Mouse (Mus musculus): Measurements from ENCODE around the gene Dazap2. TPM values are rescaled to one million over a fixed set of nuclear protein-coding genes. Genes with fewer than 3 reads are reported as not detected.

Gene Dazap2
- total and polyA plus RNA-seq, 3 experiments: 100 to 341 (median 233) TPM

- Histone ChIP-seq H3K79me2 (ENCODE audit: control insufficient read depth, insufficient read depth, low read length, poor library complexity) (peaks cover 12% of the 10 kb centered on the region), H3K9ac (ENCODE audit: control insufficient read depth, low read depth, low read length, poor library complexity, severe bottlenecking) (peak overlapping the region; percentile 90), H3K27me3 (ENCODE audit: control insufficient read depth in 1 of 2, insufficient read depth in 2 of 2, low read length in 2 of 2) (no peaks in the 10 kb centered on the region), H3K4me3 (ENCODE audit: control insufficient read depth in 1 of 2, insufficient read depth in 1 of 2, low read depth in 2 of 2, low read length in 2 of 2) (peak overlapping the region; percentile 87 to 89), H3K9me3 (replicated peaks; ENCODE audit: insufficient read depth, low read length) (no peaks in the 10 kb centered on the region), H3K36me3 (ENCODE audit: control insufficient read depth in 1 of 2, insufficient read depth in 2 of 2, low read length in 2 of 2) (peaks cover 8 to 17% of the 10 kb centered on the region in 2 experiments), H3K4me1 (ENCODE audit: control insufficient read depth in 1 of 2, insufficient read depth in 2 of 2, low read length in 2 of 2) (peaks cover 0 to 12% of the 10 kb centered on the region in 2 experiments; a peak in 2 of 4 replicates), H3K27ac (ENCODE audit: control insufficient read depth, low read depth, low read length) (peak overlapping the region; percentile 69)
- DNase-seq (ENCODE audit: low read depth, low spot score): peak; percentile 98
- TF ChIP-seq HCFC1 (IDR thresholded peaks at IDR 0.05; ENCODE audit: low read depth, low read length) (peak; percentile 73; the same call in 1 of the 2 replicates), MAFK (IDR thresholded peaks at IDR 0.05; ENCODE audit: borderline replicate concordance, low read depth, low read length) (no peak), JUND (IDR thresholded peaks at IDR 0.05; ENCODE audit: low read depth, low read length) (no peak), TBP (IDR thresholded peaks at IDR 0.05; ENCODE audit: low read depth, low read length) (no peak; the same call in 1 of the 2 replicates), GABPA (IDR thresholded peaks at IDR 0.05; ENCODE audit: low read depth, low read length) (no peak), ELF1 (IDR thresholded peaks at IDR 0.05; ENCODE audit: low read depth, low read length) (no peak), ETS1 (IDR thresholded peaks at IDR 0.05; ENCODE audit: low read depth, low read length) (no peak), ZNF384 (IDR thresholded peaks at IDR 0.05; ENCODE audit: low read depth, low read length) (no peak), ZKSCAN1 (IDR thresholded peaks at IDR 0.05; ENCODE audit: low read depth, low read length) (no peak), BHLHE40 (IDR thresholded peaks at IDR 0.05; ENCODE audit: borderline replicate concordance, low read depth, low read length) (no peak), POLR2A (IDR thresholded peaks at IDR 0.05; ENCODE audit: control insufficient read depth in 1 of 2, insufficient read depth in 1 of 2, low read depth in 1 of 2, low read length in 2 of 2, poor library complexity in 1 of 2) (peak in 1 of 2 experiments; percentile 83; a peak in 2 of 4 replicates), CHD1 (IDR thresholded peaks at IDR 0.05; ENCODE audit: low read depth, low read length) (no peak), POLR2AphosphoS5 (IDR thresholded peaks at IDR 0.05; ENCODE audit: borderline replicate concordance, low read depth, low read length) (no peak), USF1 (IDR thresholded peaks at IDR 0.05; ENCODE audit: low read depth, low read length) (no peak), ZC3H11A (IDR thresholded peaks at IDR 0.05; ENCODE audit: low read depth, low read length) (no peak), MXI1 (IDR thresholded peaks at IDR 0.05; ENCODE audit: low read depth, low read length) (no peak; the same call in 1 of the 2 replicates), NELFE (IDR thresholded peaks at IDR 0.05; ENCODE audit: low read depth, low read length) (peak; percentile 88), MYB (IDR thresholded peaks at IDR 0.05; ENCODE audit: low read depth, low read length) (no peak; the same call in 1 of the 2 replicates), GATA1 (IDR thresholded peaks at IDR 0.05; ENCODE audit: low read depth, low read length) (no peak), KAT2A (conservative IDR thresholded peaks at IDR 0.05; ENCODE audit: low read depth, low read length) (0 out of 2 replicates have a peak, but pooled peaks have one; percentile 24), SMC3 (IDR thresholded peaks at IDR 0.05; ENCODE audit: low read depth, low read length) (0 out of 2 replicates have a peak, but pooled peaks have one; percentile 6), MEF2A (IDR thresholded peaks at IDR 0.05; ENCODE audit: extremely low read depth, insufficient replicate concordance, low read depth, low read length, poor library complexity, severe bottlenecking) (no peak), TCF12 (IDR thresholded peaks at IDR 0.05; ENCODE audit: low read depth, low read length) (0 out of 2 replicates have a peak, but pooled peaks have one; percentile 38), POLR2AphosphoS2 (IDR thresholded peaks at IDR 0.05; ENCODE audit: low read length) (peak; percentile 73), CTCF (IDR thresholded peaks at IDR 0.05 in 2 of 3, conservative IDR thresholded peaks at IDR 0.05 in 1 of 3; ENCODE audit: control insufficient read depth in 1 of 3, insufficient read depth in 1 of 3, low read depth in 2 of 3, low read length in 3 of 3, poor library complexity in 1 of 3, severe bottlenecking in 1 of 3) (no peak), MYC (IDR thresholded peaks at IDR 0.05; ENCODE audit: low read depth, low read length) (0 out of 2 replicates have a peak, but pooled peaks have one; percentile 37), RCOR1 (IDR thresholded peaks at IDR 0.05; ENCODE audit: low read depth, low read length) (no peak), CHD2 (IDR thresholded peaks at IDR 0.05; ENCODE audit: low read length) (peak; percentile 69), SIN3A (IDR thresholded peaks at IDR 0.05; ENCODE audit: low read length) (peak; percentile 94), NRF1 (IDR thresholded peaks at IDR 0.05; ENCODE audit: insufficient read depth, low read depth, low read length, poor library complexity, severe bottlenecking) (no peak), MAZ (IDR thresholded peaks at IDR 0.05; ENCODE audit: low read depth, low read length) (peak; percentile 68), USF2 (IDR thresholded peaks at IDR 0.05; ENCODE audit: borderline replicate concordance in 1 of 2, insufficient read depth in 1 of 2, low read depth in 1 of 2, low read length in 2 of 2) (no peak), ZMIZ1 (IDR thresholded peaks at IDR 0.05; ENCODE audit: low read depth, low read length) (peak; percentile 78)
Measured at GRCm38 (mm10) chr15:100615825-100616220, 674 bp downstream of the Dazap2 start.

Measured in MEL (cell line).